In genomic region chr10:69696019-69696418, GRCm38 (mm10) we compare ENCODE assay signal across 20 mouse cellular contexts.
DNase-seq lines count a peak whose midpoint lies in the region; ATAC-seq lines count a peak whose summit lies in the region.
"Had no signal": no experiment of that assay in that cellular context is flagged by ENCODE, and none has a peak within 500 bp of the region (broad histone marks: within the 10 kb centered on the region; RNA-seq: fewer than 3 reads in every experiment).

No protein-coding gene starts in this region.

- H3K4me1 ChIP-seq in embryonic facial prominence, embryonic 15.5 days = no peaks in the 10 kb centered on the region

- H3K9ac ChIP-seq in embryonic facial prominence, embryonic 15.5 days = no peak overlapping the region
- H3K9ac ChIP-seq: embryonic facial prominence, embryonic 12.5 days; liver, postnatal 0 days had no signal

- peak; percentile 71 for DNase-seq in heart, adult 11 months
- no peak for DNase-seq in heart, adult 8-10 months (ENCODE audit: low spot score)
- peak; percentile 71 for DNase-seq in left cerebral cortex, postnatal 4 days
- DNase-seq in left cerebral cortex, postnatal 36 days (ENCODE audit: low spot score in 2 of 2) = no peak
- DNase-seq in cerebellum, adult 11-12 months = peak; percentile 95
- DNase-seq: adrenal gland, adult 8-10 months; B cell, adult 2 months; gastrocnemius, postnatal 10 days; heart, postnatal 4 days; layer of hippocampus, postnatal 36 days; liver, postnatal 0 days; right cerebral cortex, adult 18-20 months had no signal

- ATAC-seq in embryonic facial prominence, embryonic 15.5 days (ENCODE audit: insufficient number of reproducible peaks, low FRiP score, low TSS enrichment, low read depth) = peak; percentile 69; the same call in 1 of the 2 replicates
- ATAC-seq in inflammation-experienced regulatory T-cells, adult 6 months = no peak
- ATAC-seq: forebrain, embryonic 14.5 days; liver, postnatal 0 days; midbrain, embryonic 16.5 days had no signal

- no peak overlapping the region for H3K27ac ChIP-seq in embryonic facial prominence, embryonic 15.5 days (replicated peaks)
- H3K27ac ChIP-seq: embryonic facial prominence, embryonic 12.5 days; kidney, postnatal 0 days; macrophage had no signal

- H3K27me3 ChIP-seq in embryonic facial prominence, embryonic 15.5 days = no peaks in the 10 kb centered on the region
- H3K27me3 ChIP-seq: embryonic facial prominence, embryonic 12.5 days had no signal

- no peaks in the 10 kb centered on the region for H3K9me3 ChIP-seq in embryonic facial prominence, embryonic 15.5 days (replicated peaks)
- H3K9me3 ChIP-seq: embryonic facial prominence, embryonic 12.5 days had no signal

- no peak overlapping the region for H3K4me2 ChIP-seq in embryonic facial prominence, embryonic 15.5 days (replicated peaks)
- H3K4me2 ChIP-seq: embryonic facial prominence, embryonic 12.5 days; heart, embryonic 11.5 days had no signal

- WGBS in embryonic facial prominence, embryonic 15.5 days = 53% methylated on average over 9 of the region's 9 CpGs

- intact Hi-C loops in left cerebral cortex, postnatal 4 days (cut with DNase I) = no loop called here
- intact Hi-C loops in left cerebral cortex, postnatal 36 days (cut with DNase I) = no loop called here

- no peak overlapping the region for H3K4me3 ChIP-seq in embryonic facial prominence, embryonic 15.5 days (replicated peaks)
- H3K4me3 ChIP-seq: embryonic facial prominence, embryonic 12.5 days had no signal

- no peaks in the 10 kb centered on the region for H3K36me3 ChIP-seq in embryonic facial prominence, embryonic 15.5 days
- H3K36me3 ChIP-seq: embryonic facial prominence, embryonic 12.5 days had no signal

Comparison
In these comparisons a context has a peak if more than half of its experiments do, and no peak if none do; other contexts are left out.
1. DNase-seq: peak in heart, adult 11 months (single experiment), left cerebral cortex, postnatal 4 days (single experiment) and cerebellum, adult 11-12 months (single experiment); none in heart, adult 8-10 months (single experiment) and left cerebral cortex, postnatal 36 days (0 of 2).